Mouse (Mus musculus) forebrain, embryonic 14.5 days (tissue): ENCODE measurements around the gene Iqschfp. TPM values are rescaled to one million over a fixed set of nuclear protein-coding genes. Genes with fewer than 3 reads are reported as not detected.

Source experiments
- ATAC-seq: fragments of 200-750 bp; cut with Nextera tagmentation; 2 replicates; pipeline ENCODE4 v1.8.0; 2017; ENCODE audit warnings: mild to moderate bottlenecking, moderate library complexity
- DNase-seq: peaks from one replicate; pipeline ENCODE4 v3.0.0-alpha.2; 2015; ENCODE audit warnings: low spot score
- H3K27ac ChIP-seq: fragments of 300-500 bp; sonication (generic); 2 replicates; pipeline ENCODE4 v1.5.1; 2014; ENCODE audit warnings: low read depth, mild to moderate bottlenecking, control low read depth, low read length, moderate library complexity
- H3K27me3 ChIP-seq: fragments of 300-500 bp; sonication (generic); replicated peaks from 2 replicates; pipeline ENCODE4 v1.6.1; 2014; ENCODE audit warnings: low read length, control low read depth, mixed read lengths; ENCODE audit not compliant: control insufficient read depth, insufficient read depth
- H3K36me3 ChIP-seq: fragments of 300-500 bp; sonication (generic); 2 replicates; pipeline ENCODE4 v1.6.1; 2014; ENCODE audit warnings: low read length, control low read depth; ENCODE audit not compliant: control insufficient read depth, insufficient read depth
- H3K4me1 ChIP-seq: fragments of 300-500 bp; sonication (generic); 2 replicates; pipeline ENCODE4 v1.6.1; 2014; ENCODE audit warnings: antibody characterized with exemption, low read length, control low read depth; ENCODE audit not compliant: control insufficient read depth, insufficient read depth
- H3K4me2 ChIP-seq: fragments of 300-500 bp; sonication (generic); 2 replicates; pipeline ENCODE4 v1.6.1; 2014; ENCODE audit warnings: mild to moderate bottlenecking, control low read depth, low read length
- H3K4me3 ChIP-seq: fragments of 300-500 bp; sonication (generic); 2 replicates; pipeline ENCODE4 v1.5.1; 2014; ENCODE audit warnings: low read depth, low read length, control low read depth
- H3K9ac ChIP-seq: fragments of 300-500 bp; sonication (generic); 2 replicates; pipeline ENCODE4 v1.6.1; 2014; ENCODE audit warnings: mild to moderate bottlenecking, low read length, control low read depth, moderate library complexity
- H3K9me3 ChIP-seq: fragments of 300-500 bp; sonication (generic); replicated peaks from 2 replicates; pipeline ENCODE4 v1.6.1; 2016; ENCODE audit warnings: low read length, control low read depth, mixed read lengths; ENCODE audit not compliant: control insufficient read depth
- WGBS: fragments of 180-500 bp; shearing (Covaris S2); extraction: QIAGEN DNeasy Blood & Tissue Kit; methylation state at CpG from one replicate; pipeline ENCODE4 v1.1.7; 2014; 5-methylcytosine and 5-hydroxymethylcytosine counted together
- polyA plus RNA-seq: library from polyadenylated mRNA; unstranded; fragments of >200 nt; fragmentation: Nextera tagmentation; extraction: Ambion mirVana; gene quantifications from 2 replicates; pipeline ENCODE4 v1.2.1, GENCODE M21; 2014

Gene Iqschfp
- polyA plus RNA-seq, 1 experiment from 2014 or later: 2.8 TPM

GRCm38 (mm10) chr3:68453266-68453665 lies 561.2 kb downstream of the Iqschfp start:
- Histone ChIP-seq H3K27me3 (no peaks in the 10 kb centered on the region), H3K9ac (no peak overlapping the region), H3K36me3 (no peaks in the 10 kb centered on the region), H3K9me3 (no peaks in the 10 kb centered on the region), H3K4me3 (no peak overlapping the region), H3K27ac (no peak overlapping the region), H3K4me2 (no peak overlapping the region), H3K4me1 (no peaks in the 10 kb centered on the region)
- ATAC-seq (no peak), DNase-seq (no peak)
- 33% methylated on average over 5 of the region's 5 CpGs for WGBS

DNA sequence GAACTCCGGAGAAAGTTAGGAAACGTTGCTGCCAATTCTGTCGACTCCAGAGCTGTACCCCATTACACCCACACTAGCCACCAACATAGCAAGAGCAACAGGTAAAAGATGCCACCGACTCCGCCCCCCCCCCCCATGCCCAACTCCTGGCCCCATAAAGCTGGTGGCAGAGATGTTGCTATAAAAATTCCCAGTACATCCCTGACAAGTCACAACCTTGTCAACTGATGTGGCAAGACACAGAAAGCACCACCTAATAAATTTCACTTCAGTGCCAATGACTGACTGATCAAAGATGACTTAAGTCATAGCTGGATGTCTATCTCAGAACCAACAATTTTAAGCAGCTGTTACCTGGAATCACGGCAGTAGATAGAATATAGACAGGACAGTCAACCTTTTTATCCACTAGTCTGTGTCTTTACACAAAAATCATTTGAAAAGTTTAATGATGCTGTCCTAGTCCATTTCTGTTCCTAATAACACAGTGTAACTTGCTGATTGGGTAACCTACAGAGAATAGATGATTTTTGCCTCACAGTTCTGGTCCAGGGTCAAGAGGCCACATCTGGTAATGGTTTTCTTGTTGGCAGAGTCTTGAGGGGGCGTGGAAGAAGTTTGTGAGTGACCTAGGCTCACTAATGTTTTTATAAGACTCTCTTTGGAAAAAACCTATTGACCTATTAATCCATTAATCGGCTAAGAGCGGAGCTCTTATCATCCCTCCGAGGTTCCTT lies 561.9 kb downstream of the Iqschfp start:
- Histone ChIP-seq H3K27me3 (no peaks in the 10 kb centered on the region), H3K9ac (no peak overlapping the region), H3K9me3 (no peaks in the 10 kb centered on the region), H3K27ac (no peak overlapping the region), H3K4me3 (no peak overlapping the region), H3K4me1 (no peaks in the 10 kb centered on the region), H3K4me2 (no peak overlapping the region), H3K36me3 (no peaks in the 10 kb centered on the region)
- DNase-seq (no peak), ATAC-seq (no peak)
- 68% methylated on average over 10 of the region's 10 CpGs for WGBS

GRCm38 (mm10) chr3:68466643-68467042 lies 574.6 kb downstream of the Iqschfp start:
- Histone ChIP-seq H3K27me3 (no peaks in the 10 kb centered on the region), H3K27ac (no peak overlapping the region), H3K9ac (no peak overlapping the region), H3K4me3 (no peak overlapping the region), H3K9me3 (no peaks in the 10 kb centered on the region), H3K36me3 (no peaks in the 10 kb centered on the region), H3K4me1 (peaks cover 5% of the 10 kb centered on the region; the same call in 1 of the 2 replicates), H3K4me2 (no peak overlapping the region)
- no peak for ATAC-seq
- peak; percentile 37 for DNase-seq
- WGBS: 30% methylated on average over 5 of the region's 5 CpGs

DNA sequence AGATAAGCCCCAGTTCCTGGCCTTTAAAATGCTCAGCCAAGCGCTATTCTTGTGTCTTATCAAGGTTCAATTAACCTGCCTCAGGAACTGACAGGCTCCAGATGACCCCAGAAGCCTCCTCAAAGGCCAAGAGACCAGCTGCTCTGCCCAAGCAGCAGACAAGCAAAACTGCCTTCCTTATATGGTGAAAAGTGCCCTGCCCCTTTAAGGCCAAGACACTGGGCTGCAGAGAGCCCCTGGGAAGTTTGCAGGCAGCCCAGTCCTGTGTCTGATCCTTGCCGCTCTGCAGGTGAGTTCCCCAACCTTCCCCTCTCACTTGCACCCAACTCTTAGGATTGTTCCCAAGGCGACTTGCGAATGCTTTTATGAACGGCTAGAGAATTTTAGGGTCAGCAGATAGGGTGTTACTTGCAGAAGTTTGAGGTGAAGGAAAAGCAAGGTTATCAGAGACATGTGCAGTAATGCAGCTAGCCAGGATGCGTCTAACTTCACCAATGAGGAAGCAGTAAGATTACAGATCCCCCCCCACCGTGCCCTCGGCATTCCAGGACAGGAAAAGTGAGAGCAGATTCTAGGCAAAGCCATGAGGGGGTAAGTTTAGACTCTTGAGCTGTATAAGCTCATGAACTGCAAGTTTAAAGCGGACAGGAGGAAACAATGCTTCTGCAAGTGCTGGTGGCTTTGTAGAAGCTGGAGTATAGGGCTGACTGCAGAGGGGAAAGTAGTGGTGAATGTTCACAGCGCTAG lies 576.1 kb downstream of the Iqschfp start:
- ATAC-seq: no peak
- peaks cover 5% of the 10 kb centered on the region; the same call in 1 of the 2 replicates for H3K4me1 ChIP-seq
- H3K9ac ChIP-seq: 0 out of 2 replicates have a peak overlapping the region, but pooled peaks have one; percentile 32
- no peak for DNase-seq
- WGBS: 6% methylated on average over 10 of the region's 10 CpGs
- peak overlapping the region; percentile 21; the same call in 1 of the 2 replicates for H3K4me2 ChIP-seq
- H3K27me3 ChIP-seq: no peaks in the 10 kb centered on the region
- H3K27ac ChIP-seq: no peak overlapping the region
- H3K9me3 ChIP-seq: no peaks in the 10 kb centered on the region
- H3K4me3 ChIP-seq: no peak overlapping the region
- H3K36me3 ChIP-seq: no peaks in the 10 kb centered on the region

DNA sequence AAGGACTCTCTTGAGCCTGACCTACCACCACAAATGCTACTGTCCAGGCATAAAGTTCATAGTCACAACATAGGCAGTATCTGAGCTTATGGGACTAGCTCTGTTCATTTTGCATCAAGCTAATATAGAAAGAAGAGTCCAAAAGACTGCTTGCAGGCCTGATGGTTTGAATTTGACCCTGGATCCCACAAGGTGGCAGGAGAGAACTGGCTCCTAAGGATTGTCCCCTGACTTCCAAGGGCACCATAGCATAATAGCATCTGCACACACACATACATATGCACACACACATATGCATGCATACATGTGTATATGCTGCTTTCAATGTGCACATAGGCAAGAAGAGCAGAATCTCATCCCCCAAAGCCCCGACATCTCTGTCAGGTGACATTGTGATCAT lies 577.6 kb downstream of the Iqschfp start:
- H3K27ac ChIP-seq: no peak overlapping the region
- 87% methylated on average over 1 of the region's 1 CpGs for WGBS
- no peaks in the 10 kb centered on the region for H3K27me3 ChIP-seq
- H3K9me3 ChIP-seq: no peaks in the 10 kb centered on the region
- peaks cover 5% of the 10 kb centered on the region; the same call in 1 of the 2 replicates for H3K4me1 ChIP-seq
- DNase-seq: no peak
- no peak for ATAC-seq
- no peak overlapping the region for H3K4me2 ChIP-seq
- no peaks in the 10 kb centered on the region for H3K36me3 ChIP-seq
- no peak overlapping the region for H3K4me3 ChIP-seq
- no peak overlapping the region for H3K9ac ChIP-seq

DNA sequence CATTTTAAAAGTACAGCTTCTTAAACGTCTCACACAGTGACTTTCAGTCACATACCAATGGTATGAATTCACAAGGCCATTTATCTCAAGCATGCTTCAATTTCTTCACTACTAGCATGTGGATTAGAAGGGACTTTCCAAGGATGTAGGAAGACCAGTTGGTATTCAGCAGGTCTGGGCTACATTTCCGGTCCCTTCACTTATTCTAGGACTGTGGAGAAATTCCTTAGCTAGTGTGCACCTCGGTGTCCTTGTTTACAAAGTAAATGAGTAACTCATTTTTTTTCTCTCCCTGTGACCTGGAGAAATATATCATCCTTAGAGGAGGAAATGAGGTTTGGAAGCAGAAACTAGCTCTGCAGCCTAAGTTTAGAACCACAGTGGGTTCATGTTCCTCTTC lies 578.0 kb downstream of the Iqschfp start:
- Histone ChIP-seq H3K27me3 (no peaks in the 10 kb centered on the region), H3K27ac (no peak overlapping the region), H3K4me1 (peaks cover 5% of the 10 kb centered on the region; the same call in 1 of the 2 replicates), H3K9ac (no peak overlapping the region), H3K36me3 (no peaks in the 10 kb centered on the region), H3K4me2 (no peak overlapping the region), H3K9me3 (no peaks in the 10 kb centered on the region), H3K4me3 (no peak overlapping the region)
- ATAC-seq: no peak
- DNase-seq: no peak
- WGBS: 84% methylated on average over 3 of the region's 3 CpGs

DNA sequence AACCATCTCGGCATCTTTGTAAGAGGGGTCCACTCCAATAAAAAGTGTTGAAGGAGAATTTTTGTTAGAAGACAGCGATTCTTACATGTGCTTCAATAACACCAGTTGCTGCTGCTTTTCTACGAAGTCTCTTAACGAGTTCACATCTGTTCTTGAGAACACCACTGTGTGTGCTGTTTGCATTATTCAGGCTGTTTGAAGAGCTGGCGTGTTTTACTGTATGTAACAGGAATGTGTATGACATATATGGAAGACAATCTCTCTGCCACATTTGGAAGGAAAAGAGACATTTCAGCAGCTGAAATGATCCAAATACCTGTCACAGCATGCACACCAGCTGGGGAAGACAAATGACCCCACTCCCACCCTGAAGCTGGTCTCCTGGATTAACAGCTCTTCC lies 578.6 kb downstream of the Iqschfp start:
- Histone ChIP-seq H3K27me3 (no peaks in the 10 kb centered on the region), H3K4me3 (no peak overlapping the region), H3K36me3 (no peaks in the 10 kb centered on the region), H3K27ac (no peak overlapping the region), H3K4me1 (peaks cover 5% of the 10 kb centered on the region; the same call in 1 of the 2 replicates), H3K9ac (no peak overlapping the region), H3K9me3 (no peaks in the 10 kb centered on the region), H3K4me2 (no peak overlapping the region)
- no peak for DNase-seq
- no peak for ATAC-seq
- WGBS: 61% methylated on average over 5 of the region's 5 CpGs

DNA sequence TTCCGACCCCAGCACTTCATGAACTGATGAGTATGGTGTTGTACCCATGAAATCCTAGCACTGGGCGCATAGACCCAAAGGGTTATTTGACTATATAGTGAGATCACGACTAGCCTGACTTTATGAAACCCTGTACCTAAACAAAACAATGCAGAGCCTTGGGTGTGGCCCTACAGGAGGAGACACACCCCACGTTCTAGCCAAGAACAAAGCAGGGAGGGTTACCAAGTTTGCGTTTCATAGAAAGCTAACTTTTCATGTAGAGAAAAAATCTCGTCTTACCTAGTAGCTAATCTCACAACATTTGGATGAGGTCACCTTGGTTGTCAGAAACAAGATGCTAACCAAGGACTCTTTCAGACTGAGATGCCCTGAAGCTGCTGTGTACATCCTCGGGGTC lies 584.3 kb downstream of the Iqschfp start:
- H3K4me3 ChIP-seq: no peak overlapping the region
- H3K27me3 ChIP-seq: no peaks in the 10 kb centered on the region
- no peaks in the 10 kb centered on the region for H3K36me3 ChIP-seq
- DNase-seq: no peak
- no peaks in the 10 kb centered on the region for H3K4me1 ChIP-seq
- 92% methylated on average over 7 of the region's 7 CpGs for WGBS
- H3K27ac ChIP-seq: no peak overlapping the region
- H3K9ac ChIP-seq: no peak overlapping the region
- H3K9me3 ChIP-seq: no peaks in the 10 kb centered on the region
- no peak for ATAC-seq
- no peak overlapping the region for H3K4me2 ChIP-seq

GRCm38 (mm10) chr3:68477478-68477877 lies 585.4 kb downstream of the Iqschfp start:
- 46% methylated on average over 2 of the region's 2 CpGs for WGBS
- no peak overlapping the region for H3K27ac ChIP-seq
- H3K4me1 ChIP-seq: no peaks in the 10 kb centered on the region
- DNase-seq: no peak
- no peaks in the 10 kb centered on the region for H3K36me3 ChIP-seq
- H3K4me3 ChIP-seq: no peak overlapping the region
- no peaks in the 10 kb centered on the region for H3K27me3 ChIP-seq
- H3K4me2 ChIP-seq: no peak overlapping the region
- no peak for ATAC-seq
- no peaks in the 10 kb centered on the region for H3K9me3 ChIP-seq
- H3K9ac ChIP-seq: no peak overlapping the region
